Comparison of ENCODE assay signal across 8 mouse cellular contexts in genomic region chr12:28751508-28752263, GRCm38 (mm10). TPM values are rescaled to one million over a fixed set of nuclear protein-coding genes. Genes with fewer than 3 reads are reported as not detected.
DNase-seq lines count a peak whose midpoint lies in the region; ATAC-seq lines count a peak whose summit lies in the region.

Gene Eipr1, plus strand, starts transcription at chr12:28751803.

- peaks cover 86% of the 10 kb centered on the region for H3K79me2 ChIP-seq in macrophage (ENCODE audit: inconsistent target)

- 5% methylated on average over 36 of the region's 36 CpGs for WGBS in hindbrain, embryonic 16.5 days
- 2% methylated on average over 36 of the region's 36 CpGs for WGBS in macrophage (ENCODE audit: missing documents)

- peak within 1 kb of the TSS; percentile 76 for H3K4me3 ChIP-seq in hindbrain, embryonic 16.5 days (ENCODE audit: low read length)
- peak within 1 kb of the TSS; percentile 100 for H3K4me3 ChIP-seq in macrophage (ENCODE audit: inconsistent target)

- H3K4me1 ChIP-seq in hindbrain, embryonic 16.5 days (ENCODE audit: control insufficient read depth, insufficient read depth, low read depth, low read length): peaks cover 18% of the 10 kb centered on the region

- H3K36me3 ChIP-seq in hindbrain, embryonic 16.5 days (ENCODE audit: control insufficient read depth, insufficient read depth, low read length): peaks cover 2% of the 10 kb centered on the region; the same call in 1 of the 2 replicates
- peaks cover 4% of the 10 kb centered on the region; the same call in 1 of the 2 replicates for H3K36me3 ChIP-seq in macrophage (ENCODE audit: inconsistent target)

- H3K9ac ChIP-seq in hindbrain, embryonic 16.5 days (ENCODE audit: low read depth, low read length): peak within 1 kb of the TSS; percentile 75

- peak within 1 kb of the TSS; percentile 69 for H3K27ac ChIP-seq in hindbrain, embryonic 16.5 days (ENCODE audit: low read depth, low read length)
- peak within 1 kb of the TSS; percentile 41 for H3K27ac ChIP-seq in macrophage

- peak within 1 kb of the TSS; percentile 76 for H3K4me2 ChIP-seq in hindbrain, embryonic 16.5 days (ENCODE audit: low read length)

- peak; percentile 90 for ATAC-seq in hindbrain, embryonic 16.5 days

- peak; percentile 68 for DNase-seq in WW6 (ENCODE audit: low read depth, low spot score)
- peak; percentile 47 to 79 for DNase-seq in cerebellum, postnatal 4 days (ENCODE audit: low spot score in 2 of 2)
- DNase-seq in gastrocnemius, adult 18-20 months (ENCODE audit: low spot score): peak; percentile 93
- DNase-seq in left cerebral cortex, adult 18-20 months (ENCODE audit: low spot score in 2 of 2): peak; percentile 83 to 89
- DNase-seq in right cerebral cortex, adult 18-20 months: peak; percentile 95
- peak; percentile 38 for DNase-seq in urinary bladder, postnatal 10 days (ENCODE audit: low spot score)

- no peaks in the 10 kb centered on the region for H3K27me3 ChIP-seq in hindbrain, embryonic 16.5 days (replicated peaks; ENCODE audit: control insufficient read depth, insufficient read depth, low read length)

- no peaks in the 10 kb centered on the region for H3K9me3 ChIP-seq in hindbrain, embryonic 16.5 days (ENCODE audit: control insufficient read depth, low read length)

RNA-seq across cellular contexts. Expression of gene Eipr1, which starts in this region (rescaled TPM):
- total RNA-seq in gastrocnemius, adult 18-20 months (2021): 1 to 10 TPM; 5.7 to 6.9 TPM
- polyA plus RNA-seq in hindbrain, embryonic 16.5 days (2015; fragmentation: Nextera tagmentation; extraction: Ambion mirVana): 68.3 and 71.7 TPM in 2 replicates
- 10 to 100 TPM; 60.2 to 66.6 TPM for total RNA-seq in left cerebral cortex, adult 18-20 months (2021)
- 10 to 100 TPM; 18.6 to 42.8 (median 30.7) TPM for total RNA-seq in macrophage (2018; cell fraction: chromatin; rRNA removed)
- total RNA-seq in macrophage (2018; cell fraction: cytosol; rRNA removed): 10 to 100 TPM in 25 of 26 experiments, 1 to 10 TPM in 1; 9.5 to 19.6 (median 14.3) TPM
- 10 to 100 TPM; 12.6 to 33.5 (median 24.4) TPM for total RNA-seq in macrophage (2018; cell fraction: nucleus; rRNA removed)
- 8.4 to 17.5 TPM (median 16.8 TPM) in 3 replicates for polyA plus RNA-seq in macrophage (2018)

Comparison
In these comparisons a context has a peak if more than half of its experiments do, and no peak if none do; other contexts are left out.
1. Peak in every context shown above with its lines: DNase-seq, ATAC-seq, H3K4me3 ChIP-seq and H3K27ac ChIP-seq.
2. RNA of gene Eipr1 (total RNA-seq): 60.2 to 66.6 TPM in left cerebral cortex, adult 18-20 months; 5.7 to 6.9 TPM in gastrocnemius, adult 18-20 months; every median in the first group is over 4 times any median in the second.
3. DNase-seq: peak in every context shown above with its lines; median percentile 95 in right cerebral cortex, adult 18-20 months; 93 in gastrocnemius, adult 18-20 months; 86 in left cerebral cortex, adult 18-20 months; 68 in WW6; 63 in cerebellum, postnatal 4 days; 38 in urinary bladder, postnatal 10 days.